Mouse (Mus musculus): ENCODE data around the gene Pitpnm3. TPM values are rescaled to one million over a fixed set of nuclear protein-coding genes. Genes with fewer than 3 reads are reported as not detected.

Gene Pitpnm3
- polyA plus RNA-seq, 1 experiment from 2014 or later = 0.68 TPM

DNA sequence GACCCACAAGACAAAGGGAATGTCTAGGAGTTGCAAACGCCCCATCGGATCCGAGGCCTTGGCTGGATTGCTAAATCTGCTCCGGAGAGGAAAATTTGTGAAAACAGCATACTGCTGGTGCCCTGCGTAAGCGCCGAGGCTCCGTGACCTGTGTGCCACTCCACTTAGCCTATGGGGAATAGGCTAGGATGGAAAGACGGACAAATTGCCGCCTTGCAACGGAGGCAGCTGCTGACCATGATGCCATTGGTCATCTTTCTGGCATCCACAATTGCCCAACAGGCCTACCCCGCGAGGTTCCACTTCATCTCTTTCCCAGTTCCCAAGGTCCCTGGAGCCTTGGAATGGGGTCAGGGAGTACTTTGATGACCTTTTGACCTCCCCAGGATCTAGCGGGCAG, 92.9 kb downstream of the Pitpnm3 start:
- H3K9me3 ChIP-seq (ENCODE audit: control insufficient read depth) = no peaks in the 10 kb centered on the region
- peaks cover 9% of the 10 kb centered on the region; the same call in 1 of the 2 replicates for H3K4me1 ChIP-seq (replicated peaks; ENCODE audit: control insufficient read depth, insufficient read depth, low read length)
- peak overlapping the region; percentile 61 for H3K4me3 ChIP-seq (ENCODE audit: low read depth, low read length)
- no peak overlapping the region for H3K27ac ChIP-seq (ENCODE audit: low read depth, low read length)
- peak overlapping the region; percentile 22; the same call in 1 of the 2 replicates for H3K9ac ChIP-seq (ENCODE audit: low read depth, low read length)
- no peaks in the 10 kb centered on the region for H3K36me3 ChIP-seq (ENCODE audit: control insufficient read depth, insufficient read depth)
- 1% methylated on average over 14 of the region's 14 CpGs for WGBS
- TF ChIP-seq CTCF (IDR thresholded peaks at IDR 0.05; ENCODE audit: low read depth) = no peak
- ATAC-seq = 0 out of 2 replicates have a peak, but pooled peaks have one; percentile 12
- peak overlapping the region; percentile 91 for H3K4me2 ChIP-seq (replicated peaks; ENCODE audit: low read depth)
- H3K27me3 ChIP-seq (replicated peaks; ENCODE audit: control insufficient read depth, insufficient read depth, low read length) = peaks cover 4% of the 10 kb centered on the region; the same call in 1 of the 2 replicates

DNA sequence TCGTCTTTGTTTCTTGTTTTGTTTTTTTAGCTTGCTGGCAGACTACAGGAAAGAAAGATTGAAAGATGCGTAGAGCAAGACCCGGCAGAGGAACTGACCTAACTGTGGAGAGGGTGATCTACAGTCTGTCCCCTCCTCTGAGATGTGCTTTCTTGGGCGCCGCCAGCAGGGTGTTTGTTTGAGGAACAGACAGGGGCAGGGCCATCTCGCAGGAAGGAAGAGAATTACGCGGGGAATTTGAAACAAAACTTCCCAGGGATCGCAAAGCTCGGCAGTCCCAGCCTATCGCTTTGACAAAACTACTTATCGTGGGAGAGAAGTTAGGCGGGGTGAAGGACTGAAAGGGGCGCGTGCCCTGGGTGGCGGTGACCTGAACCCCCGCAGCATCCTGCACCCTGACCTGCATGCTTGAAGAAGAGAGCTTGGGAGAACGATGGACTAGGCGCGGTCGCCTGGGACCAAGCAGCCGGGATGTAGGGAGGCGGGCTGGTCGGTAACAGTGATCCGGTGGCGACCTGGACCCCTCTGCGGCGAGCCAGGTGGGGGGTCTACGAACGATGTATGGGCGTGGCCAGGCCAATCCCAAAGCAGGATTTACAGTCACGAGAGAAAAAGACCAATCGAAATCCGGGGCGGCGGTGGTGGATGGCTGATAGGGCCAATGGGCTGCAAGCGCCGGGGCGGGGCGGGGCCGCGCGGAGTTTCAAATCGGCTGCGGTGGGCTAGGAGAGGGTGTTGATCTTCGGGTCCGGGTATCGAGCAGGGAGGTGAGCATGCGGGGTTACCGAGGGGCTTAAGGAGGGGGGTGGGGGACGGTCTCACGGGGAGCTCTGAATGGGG, 93.6 kb downstream of the Pitpnm3 start, which contains the start of gene Pimreg:
Gene Pimreg (plus strand): TSS at position 265 of the 840 bp plus-strand sequence.
- peak within 1 kb of the TSS; percentile 37; the same call in 1 of the 2 replicates for H3K9ac ChIP-seq (ENCODE audit: low read depth, low read length)
- peaks cover 9% of the 10 kb centered on the region; the same call in 1 of the 2 replicates for H3K4me1 ChIP-seq (replicated peaks; ENCODE audit: control insufficient read depth, insufficient read depth, low read length)
- peak within 1 kb of the TSS; percentile 61 for H3K4me3 ChIP-seq (ENCODE audit: low read depth, low read length)
- ATAC-seq = peak; percentile 74
- no peaks in the 10 kb centered on the region for H3K36me3 ChIP-seq (ENCODE audit: control insufficient read depth, insufficient read depth)
- under 1% methylated on average over 51 of the region's 52 CpGs for WGBS
- H3K9me3 ChIP-seq (ENCODE audit: control insufficient read depth) = no peaks in the 10 kb centered on the region
- peaks cover 4% of the 10 kb centered on the region; the same call in 1 of the 2 replicates for H3K27me3 ChIP-seq (replicated peaks; ENCODE audit: control insufficient read depth, insufficient read depth, low read length)
- TF ChIP-seq CTCF (IDR thresholded peaks at IDR 0.05; ENCODE audit: low read depth) = peak; percentile 46
- H3K27ac ChIP-seq (ENCODE audit: low read depth, low read length) = no peak within 1 kb of the TSS
- peak within 1 kb of the TSS; percentile 91 for H3K4me2 ChIP-seq (replicated peaks; ENCODE audit: low read depth)

DNA sequence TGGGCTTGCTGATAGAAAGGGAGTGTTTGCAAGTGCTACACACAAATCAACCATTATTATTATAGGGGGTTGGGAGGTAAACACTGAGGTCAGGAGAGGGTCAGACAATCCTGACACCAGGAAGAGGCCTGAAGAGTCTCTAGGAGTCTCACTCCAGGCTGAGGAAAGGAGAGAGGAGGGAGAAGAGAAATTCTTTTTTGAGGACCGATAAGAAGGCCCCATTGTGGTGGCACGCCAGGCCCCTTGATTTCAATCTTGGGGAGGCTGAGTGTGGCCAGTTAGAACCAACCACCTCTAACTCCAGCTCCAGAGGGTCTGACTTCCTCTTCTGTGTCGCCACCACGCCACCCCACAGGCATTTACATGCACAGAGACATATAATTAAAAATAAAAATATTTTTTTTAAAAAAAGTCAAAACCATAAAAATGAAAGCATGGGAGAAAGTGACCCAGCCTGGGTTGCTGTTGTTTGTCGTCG, 94.2 kb downstream of the Pitpnm3 start:
- Histone ChIP-seq H3K27ac (ENCODE audit: low read depth, low read length) (no peak overlapping the region), H3K9me3 (ENCODE audit: control insufficient read depth) (no peaks in the 10 kb centered on the region)
- 21% methylated on average over 6 of the region's 6 CpGs for whole genome bisulfite sequencing

DNA sequence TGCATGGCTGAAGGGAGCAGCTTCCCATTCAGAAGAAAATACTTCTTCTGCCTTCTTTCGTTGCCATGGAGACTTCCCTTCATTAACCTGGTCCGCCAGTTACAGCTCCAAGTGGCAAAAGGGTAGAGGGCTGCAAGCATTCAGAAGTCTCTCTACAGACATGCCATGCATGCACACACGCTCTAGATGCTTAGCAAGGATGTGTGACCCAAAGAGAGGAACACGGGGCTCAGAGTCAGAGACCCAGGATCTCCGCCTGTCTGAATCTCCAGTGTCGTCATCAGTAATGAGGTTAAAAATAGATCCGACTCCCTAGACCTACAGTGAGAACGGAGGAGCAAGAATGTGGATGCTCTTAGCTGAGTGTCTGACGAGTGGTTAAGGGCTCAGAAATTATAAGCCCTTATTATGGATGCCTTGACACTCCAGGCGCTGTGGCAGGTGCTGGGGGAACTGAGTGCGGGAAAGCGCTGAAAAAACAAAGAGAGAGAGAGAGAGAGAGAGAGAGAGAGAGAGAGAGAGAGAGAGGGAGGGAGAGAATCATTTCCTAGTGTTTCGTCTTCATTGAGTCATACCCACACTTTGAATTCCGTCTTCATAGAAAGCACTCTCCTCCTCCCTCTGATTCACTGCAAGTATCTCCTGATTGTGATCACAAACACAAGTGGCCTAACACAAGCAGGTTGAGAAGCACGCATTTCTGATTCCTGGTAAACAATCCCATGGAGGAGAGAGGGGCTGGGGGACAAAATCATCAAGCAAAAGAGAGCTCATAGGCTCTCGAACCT, 95.8 kb downstream of the Pitpnm3 start:
- WGBS = 40% methylated on average over 16 of the region's 16 CpGs
- Histone ChIP-seq H3K4me2 (replicated peaks; ENCODE audit: low read depth) (no peak overlapping the region), H3K9ac (ENCODE audit: low read depth, low read length) (no peak overlapping the region), H3K9me3 (ENCODE audit: control insufficient read depth) (no peaks in the 10 kb centered on the region), H3K36me3 (ENCODE audit: control insufficient read depth, insufficient read depth) (no peaks in the 10 kb centered on the region), H3K27ac (ENCODE audit: low read depth, low read length) (no peak overlapping the region), H3K27me3 (replicated peaks; ENCODE audit: control insufficient read depth, insufficient read depth, low read length) (peaks cover 4% of the 10 kb centered on the region; the same call in 1 of the 2 replicates), H3K4me1 (replicated peaks; ENCODE audit: control insufficient read depth, insufficient read depth, low read length) (peaks cover 9% of the 10 kb centered on the region; the same call in 1 of the 2 replicates), H3K4me3 (ENCODE audit: low read depth, low read length) (no peak overlapping the region)
- ATAC-seq = no peak
- no peak for TF ChIP-seq CTCF (IDR thresholded peaks at IDR 0.05; ENCODE audit: low read depth)

More for the DNA sequence above, 94.2 kb downstream of the Pitpnm3 start:
- H3K4me2 ChIP-seq (replicated peaks; ENCODE audit: low read depth) = peak overlapping the region; percentile 91
- TF ChIP-seq CTCF (IDR thresholded peaks at IDR 0.05; ENCODE audit: low read depth) = no peak
- H3K4me3 ChIP-seq (ENCODE audit: low read depth, low read length) = peak overlapping the region; percentile 61
- H3K4me1 ChIP-seq (replicated peaks; ENCODE audit: control insufficient read depth, insufficient read depth, low read length) = peaks cover 9% of the 10 kb centered on the region; the same call in 1 of the 2 replicates
- H3K36me3 ChIP-seq (ENCODE audit: control insufficient read depth, insufficient read depth) = no peaks in the 10 kb centered on the region
- H3K27me3 ChIP-seq (replicated peaks; ENCODE audit: control insufficient read depth, insufficient read depth, low read length) = peaks cover 4% of the 10 kb centered on the region; the same call in 1 of the 2 replicates
- peak overlapping the region; percentile 37; the same call in 1 of the 2 replicates for H3K9ac ChIP-seq (ENCODE audit: low read depth, low read length)
- no peak for ATAC-seq

DNA sequence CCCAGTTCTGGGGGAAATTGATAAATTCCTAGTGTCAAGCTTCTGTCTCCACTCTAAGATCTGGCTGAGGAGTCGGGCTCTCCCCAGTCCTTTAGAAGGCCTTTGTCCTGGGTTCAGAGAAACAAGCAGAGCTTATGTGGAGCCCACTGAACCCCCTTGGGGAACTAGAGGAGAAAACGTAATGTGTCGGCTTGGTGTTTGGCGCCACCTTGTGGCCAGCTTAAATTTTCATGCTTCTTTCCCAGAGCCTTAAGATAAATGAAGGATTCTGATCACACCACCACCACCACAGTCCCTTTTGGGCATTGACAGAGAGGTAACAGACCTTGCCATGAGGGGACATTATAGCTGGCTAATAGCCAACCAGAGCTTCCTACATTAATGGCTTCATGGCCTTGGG, 97.6 kb downstream of the Pitpnm3 start:
- peaks cover 5% of the 10 kb centered on the region; the same call in 1 of the 2 replicates for H3K4me1 ChIP-seq (replicated peaks; ENCODE audit: control insufficient read depth, insufficient read depth, low read length)
- WGBS = 2% methylated on average over 4 of the region's 4 CpGs
- no peak overlapping the region for H3K4me2 ChIP-seq (replicated peaks; ENCODE audit: low read depth)
- no peak for ATAC-seq
- H3K36me3 ChIP-seq (ENCODE audit: control insufficient read depth, insufficient read depth) = no peaks in the 10 kb centered on the region
- H3K27me3 ChIP-seq (replicated peaks; ENCODE audit: control insufficient read depth, insufficient read depth, low read length) = peaks cover 4% of the 10 kb centered on the region; the same call in 1 of the 2 replicates
- no peaks in the 10 kb centered on the region for H3K9me3 ChIP-seq (ENCODE audit: control insufficient read depth)
- H3K4me3 ChIP-seq (ENCODE audit: low read depth, low read length) = no peak overlapping the region
- H3K27ac ChIP-seq (ENCODE audit: low read depth, low read length) = no peak overlapping the region
- TF ChIP-seq CTCF (IDR thresholded peaks at IDR 0.05; ENCODE audit: low read depth) = peak; percentile 87
- H3K9ac ChIP-seq (ENCODE audit: low read depth, low read length) = no peak overlapping the region
